Mouse (Mus musculus) cerebellum, postnatal 14 days (tissue): ENCODE measurements at regions not wholly inside any gene's neighbourhood (a gene's known extent, or its start where the extent isn't known, plus 50 kb on each side); places are given as distances from the start of the nearest gene placed in this dataset.

Experiments
- DNase-seq, 2 experiments: peaks; one replicate each; pipeline ENCODE4 v3.0.0; 2021; ENCODE audit warnings: mixed read lengths in 2 of 2

- DNase-seq, result peak in 1 of 2 experiments; percentile 10
Observed at GRCm38 (mm10) chr3:50953456-50953855, 270.8 kb upstream of the Noct start.

- DNase-seq, result no peak
Observed at GRCm38 (mm10) chr3:50970386-50970785, 253.9 kb upstream of the Noct start.

DNA sequence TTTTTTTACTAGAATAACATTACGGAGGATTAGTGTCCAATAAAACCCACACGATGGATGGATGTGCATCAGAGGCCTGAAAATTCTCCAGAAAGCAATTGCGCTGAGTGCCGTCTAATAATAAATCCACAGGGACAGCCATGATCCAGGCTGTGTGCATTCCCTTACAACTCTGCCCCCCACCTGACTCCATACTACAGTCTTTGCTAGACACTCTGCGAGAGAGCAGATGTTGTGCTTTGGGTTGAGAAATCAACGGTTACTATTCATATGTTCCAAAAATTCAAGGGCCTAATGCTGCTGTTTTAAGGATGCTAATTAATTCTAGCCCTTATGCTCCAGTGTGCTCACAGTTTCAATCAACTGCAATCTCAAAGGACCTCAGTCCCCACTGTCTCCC, 251.2 kb upstream of the Noct start:
- DNase-seq, result no peak

DNA sequence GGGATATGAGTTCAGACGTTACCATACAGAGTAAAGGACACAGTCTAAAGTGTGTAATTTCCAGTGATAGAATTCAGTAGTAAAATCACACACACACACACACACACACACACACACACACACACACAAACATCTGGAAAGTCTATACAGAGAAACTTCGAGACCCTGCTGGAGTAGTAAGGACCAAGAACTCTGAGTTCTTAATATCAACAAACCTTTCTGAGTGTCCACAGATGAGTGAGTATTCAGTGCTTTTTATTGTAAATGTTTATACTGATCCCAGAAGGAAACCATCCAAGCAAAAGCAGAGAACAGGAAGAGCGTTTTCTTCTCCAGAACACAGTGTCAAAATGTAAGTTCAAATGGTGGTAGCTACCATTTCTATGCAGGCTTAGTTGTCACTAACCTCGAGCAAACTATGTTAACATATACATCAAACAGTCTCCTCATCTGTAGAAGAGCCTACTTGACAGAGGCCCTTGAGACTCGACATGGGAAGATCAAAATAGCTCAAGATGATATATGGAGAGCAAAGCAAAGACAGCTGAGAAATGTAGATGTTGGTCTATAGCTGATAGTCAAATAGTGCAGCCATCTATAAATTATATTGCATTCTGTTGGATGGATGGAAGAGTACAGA, 248.0 kb upstream of the Noct start:
- DNase-seq, result no peak

DNA sequence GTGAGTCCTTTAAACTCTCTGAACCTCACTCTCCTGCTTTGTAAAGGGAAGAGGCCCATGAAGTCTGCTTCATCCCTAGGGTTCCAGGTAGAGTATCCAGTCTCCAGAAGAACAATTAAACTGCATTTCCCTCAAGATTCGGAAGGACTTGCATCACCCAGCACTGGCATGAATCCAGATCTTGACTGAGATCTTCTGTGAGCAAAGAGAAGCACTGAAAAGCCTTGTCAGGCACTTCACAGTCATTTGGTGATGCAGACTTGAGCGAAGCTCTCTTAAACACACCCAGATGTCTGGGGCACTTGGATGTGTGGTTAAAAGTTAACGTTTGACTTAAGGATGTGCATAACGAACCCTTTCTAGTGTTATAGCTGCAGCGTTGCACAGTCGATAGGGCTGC, 247.4 kb upstream of the Noct start:
- DNase-seq, result no peak

GRCm38 (mm10) chr3:50978636-50979035, 245.6 kb upstream of the Noct start:
- no peak for DNase-seq

- peak; percentile 14 to 24 for DNase-seq
Observed at GRCm38 (mm10) chr3:50979592-50979991, 244.7 kb upstream of the Noct start.

- no peak for DNase-seq
Observed at GRCm38 (mm10) chr3:50981751-50982150, 242.5 kb upstream of the Noct start.

GRCm38 (mm10) chr3:50982649-50983048, 241.6 kb upstream of the Noct start:
- DNase-seq, result no peak

DNA sequence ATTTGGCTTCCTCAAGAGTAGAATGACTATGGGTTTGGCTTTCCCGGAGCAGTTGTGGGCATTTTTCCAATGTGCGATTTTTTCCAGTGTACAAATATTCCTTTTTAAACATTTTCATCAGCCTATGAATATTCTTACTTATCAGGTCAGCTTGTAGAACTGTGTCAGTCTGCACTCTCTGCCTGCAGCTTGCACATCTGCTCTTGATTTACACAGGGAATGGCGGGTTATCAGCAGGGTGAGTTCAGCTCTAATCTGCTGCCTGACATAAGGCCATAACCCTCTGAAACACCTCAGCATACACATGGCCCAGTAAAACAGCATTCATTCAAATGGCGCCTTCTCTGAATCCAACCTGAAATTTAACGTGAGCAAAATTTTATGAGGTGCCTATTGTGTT, 241.1 kb upstream of the Noct start:
- DNase-seq, result peak in 1 of 2 experiments; percentile 8

- DNase-seq, result no peak
Observed at GRCm38 (mm10) chr3:50983962-50984765, 240.1 kb upstream of the Noct start.

GRCm38 (mm10) chr3:50987821-50988220, 236.4 kb upstream of the Noct start:
- DNase-seq, result no peak

GRCm38 (mm10) chr3:50990810-50991209, 233.4 kb upstream of the Noct start:
- no peak for DNase-seq

GRCm38 (mm10) chr3:50992581-50993313, 231.5 kb upstream of the Noct start:
- DNase-seq, result peak in 1 of 2 experiments; percentile 8

DNA sequence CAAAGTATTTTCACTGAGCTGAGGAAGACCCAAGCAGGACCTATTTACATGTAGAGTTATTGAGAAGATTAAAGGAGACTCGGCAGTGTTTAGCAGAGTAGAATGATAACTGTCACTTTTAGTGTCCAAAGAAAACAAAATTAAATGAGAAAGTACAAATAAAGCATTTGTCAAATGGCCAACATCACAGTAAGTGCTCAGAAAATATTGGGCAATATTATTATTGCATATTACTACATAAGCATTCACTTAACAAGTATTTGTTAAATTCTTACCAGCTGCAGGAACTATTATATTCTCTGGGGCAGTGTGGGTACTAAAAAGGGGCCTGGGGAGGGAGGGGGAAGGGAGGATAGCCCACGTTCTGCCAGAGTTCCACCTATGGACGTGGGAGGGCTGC, 224.5 kb upstream of the Noct start:
- DNase-seq, result no peak

DNA sequence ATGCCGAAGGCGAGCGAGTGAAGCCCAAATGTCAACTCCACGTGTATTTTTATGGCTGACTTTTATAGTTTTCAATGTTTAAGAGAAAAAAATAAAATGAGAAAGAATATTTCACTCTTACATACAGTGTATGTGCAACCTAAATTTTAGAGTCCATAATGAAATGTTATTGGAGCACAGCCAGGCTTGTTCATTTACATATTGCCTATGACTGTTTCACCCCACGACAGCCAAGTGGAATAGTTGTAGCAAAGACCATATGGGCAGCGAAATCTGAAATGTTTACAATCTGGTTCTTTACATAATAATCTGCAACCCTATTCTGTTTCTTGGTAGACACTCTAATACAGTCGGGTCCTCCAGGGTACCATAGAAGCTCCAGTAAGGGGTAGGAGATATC, 223.3 kb upstream of the Noct start:
- no peak for DNase-seq

DNA sequence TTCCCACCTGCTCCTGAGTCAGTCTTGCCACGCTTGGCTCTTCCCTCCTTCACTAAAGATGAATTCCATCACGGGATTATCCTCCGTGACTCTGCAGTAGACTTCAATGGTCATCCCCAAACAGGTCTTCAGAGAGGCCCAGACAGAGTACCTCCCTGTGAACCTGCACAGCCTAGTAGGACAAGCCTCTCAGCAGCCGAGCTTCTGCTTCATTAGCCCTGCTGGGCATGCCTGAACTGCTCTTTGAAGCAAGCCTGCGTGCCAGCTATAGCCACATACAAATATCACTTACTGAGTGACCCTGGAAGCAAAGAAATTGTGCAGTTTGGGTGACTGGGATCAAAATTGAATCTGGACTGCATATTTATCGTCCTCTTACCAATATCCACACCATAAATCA, 221.6 kb upstream of the Noct start:
- DNase-seq, result peak; percentile 30 to 40

DNA sequence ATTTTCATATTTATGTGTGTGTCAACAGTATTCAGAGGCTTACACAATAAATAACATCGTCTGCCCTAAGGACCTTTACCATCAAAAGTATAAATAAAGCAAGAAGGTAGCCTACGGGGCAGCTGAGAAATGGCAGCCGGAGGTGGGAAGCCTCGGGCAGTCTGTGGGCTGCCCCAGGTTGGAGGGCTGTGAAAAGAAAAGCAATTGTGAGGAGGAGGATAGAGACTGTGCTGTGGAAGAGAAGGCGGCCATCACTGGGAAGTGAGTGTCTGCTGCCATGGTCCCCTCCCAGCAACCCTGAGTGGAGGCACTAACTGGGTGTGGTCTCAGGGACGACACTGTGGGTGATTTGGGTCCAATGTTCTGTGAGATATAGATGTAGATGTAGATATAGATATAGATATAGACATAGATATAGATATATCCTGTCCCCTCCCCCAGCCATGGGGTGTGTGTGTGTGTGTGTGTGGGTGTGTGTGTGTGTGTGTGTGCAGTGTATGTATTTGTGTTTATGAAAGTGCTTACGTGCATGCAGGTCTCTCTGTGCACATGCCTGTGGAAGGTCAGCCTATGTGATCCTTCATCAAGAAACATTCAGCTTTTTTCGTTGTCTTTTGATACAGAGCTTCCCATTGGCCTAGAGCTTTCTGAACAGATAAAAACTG, 220.6 kb upstream of the Noct start:
- DNase-seq, result no peak

GRCm38 (mm10) chr3:51004216-51004615, 220.0 kb upstream of the Noct start:
- no peak for DNase-seq

DNA sequence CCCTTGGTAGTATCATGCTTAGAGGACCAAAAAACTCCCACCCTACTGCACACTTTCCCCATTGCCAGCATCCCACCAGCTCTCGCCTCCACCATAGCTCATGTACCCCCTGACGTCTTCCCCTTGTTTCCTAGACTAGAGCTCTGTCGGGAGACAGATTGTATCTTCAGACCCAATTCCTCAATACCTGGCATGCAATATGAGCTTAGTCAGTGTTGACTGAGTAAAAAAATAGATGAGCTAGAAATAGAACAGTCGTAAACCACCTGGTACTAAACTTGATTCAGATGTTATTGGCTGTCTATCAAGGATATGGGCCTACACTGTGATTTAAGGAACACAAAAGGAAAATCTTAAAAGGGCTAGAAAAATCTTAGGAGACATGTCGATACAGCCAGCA, 215.1 kb upstream of the Noct start:
- DNase-seq, result no peak

- no peak for DNase-seq
Observed at GRCm38 (mm10) chr3:51019650-51020346, 204.4 kb upstream of the Noct start.

GRCm38 (mm10) chr3:51024655-51025054, 199.6 kb upstream of the Noct start:
- DNase-seq, result no peak

DNA sequence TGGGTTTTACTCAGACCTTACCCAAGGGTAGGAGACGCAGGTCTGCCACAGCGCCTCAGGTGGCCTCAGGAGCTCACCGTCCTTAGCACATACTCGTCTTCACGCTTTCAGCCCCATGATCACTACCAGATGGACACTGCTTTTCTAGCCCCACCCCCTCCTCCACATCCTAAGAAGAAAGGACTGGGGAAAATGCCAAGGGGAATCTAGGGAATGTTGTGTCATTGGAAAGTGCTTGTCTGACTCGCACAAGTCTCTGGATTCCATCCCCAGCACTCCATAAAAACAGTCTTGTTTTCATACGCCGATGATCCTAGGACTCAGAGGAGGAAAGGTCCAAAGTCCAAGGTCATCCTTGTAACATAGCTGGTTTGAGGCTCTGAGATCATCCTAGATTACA, 192.4 kb upstream of the Noct start:
- no peak for DNase-seq
